Mouse (Mus musculus): Measurements from ENCODE around the gene Cyfip2.

GRCm38 (mm10) chr11:46263291-46263690 lies 49.4 kb downstream of the Cyfip2 start:
- no peak for TF ChIP-seq CTCF (IDR thresholded peaks at IDR 0.05)
- no peak for TF ChIP-seq EP300 (IDR thresholded peaks at IDR 0.05)
